Mouse (Mus musculus) heart, adult 2 months (tissue): ENCODE results near the gene Sh3kbp1. TPM values are rescaled to one million over a fixed set of nuclear protein-coding genes. Genes with fewer than 3 reads are reported as not detected.

Experiments
- DNase-seq, 2 experiments: peaks; one replicate each; pipeline ENCODE4 v3.0.0; 2021
- H3K27ac ChIP-seq: fragments of 200-600 bp; 2 replicates; pipeline ENCODE4 v1.8.1; 2022
- H3K27me3 ChIP-seq: fragments of 200-500 bp; 2 replicates; pipeline ENCODE4 v1.6.1; 2012; ENCODE audit warnings: mild to moderate bottlenecking, low read length, inconsistent platforms, mixed read lengths; ENCODE audit not compliant: control insufficient read depth, insufficient read depth
- H3K36me3 ChIP-seq: fragments of 200-500 bp; 2 replicates; pipeline ENCODE4 v1.6.1; 2012; ENCODE audit warnings: low read length, inconsistent platforms; ENCODE audit not compliant: control insufficient read depth, insufficient read depth
- H3K4me1 ChIP-seq: fragments of 200-500 bp; 2 replicates; pipeline ENCODE4 v1.6.1; 2011; ENCODE audit warnings: low read length; ENCODE audit not compliant: control insufficient read depth, insufficient read depth
- H3K4me3 ChIP-seq: fragments of 200-600 bp; 2 replicates; pipeline ENCODE4 v1.8.1; 2022
- H3K79me2 ChIP-seq: fragments of 200-500 bp; replicated peaks from 2 replicates; pipeline ENCODE4 v1.6.1; 2012; ENCODE audit warnings: mild to moderate bottlenecking, inconsistent platforms, low read length, moderate library complexity, mixed read lengths; ENCODE audit not compliant: control insufficient read depth, insufficient read depth
- H3K9ac ChIP-seq: fragments of 200-500 bp; 2 replicates; pipeline ENCODE4 v1.6.1; 2012; ENCODE audit warnings: low read depth, mild to moderate bottlenecking, control low read depth, inconsistent platforms, low read length, mixed read lengths
- CTCF ChIP-seq: fragments of 200-600 bp; IDR thresholded peaks from 2 replicates; pipeline ENCODE4 v1.8.1; 2022; ENCODE audit warnings: antibody characterized with exemption, mild to moderate bottlenecking, moderate library complexity
- EP300 ChIP-seq: fragments of 200-500 bp; IDR thresholded peaks from 2 replicates; pipeline ENCODE4 v1.6.1; 2011; ENCODE audit warnings: low read depth, low read length, control low read depth; ENCODE audit not compliant: insufficient read depth
- POLR2A ChIP-seq: fragments of 200-500 bp; IDR thresholded peaks from 2 replicates; pipeline ENCODE4 v1.6.1; 2011; ENCODE audit warnings: mild to moderate bottlenecking, low read depth, low read length, control low read depth; ENCODE audit not compliant: insufficient read depth
- WGBS: fragments of 180-500 bp; shearing (Covaris S2); methylation state at CpG from one replicate; pipeline ENCODE4 v1.1.7; 2018; 5-methylcytosine and 5-hydroxymethylcytosine counted together
- intact Hi-C: fragments of 180-260 bp; cut with DNase I; formaldehyde crosslinking; loops from one replicate; pipeline ENCODE4 v1.15.1; 2025
- polyA plus RNA-seq: library from polyadenylated mRNA; depleted of rRNA; stranded (reverse); fragments of >200 nt; gene quantifications from 2 replicates; pipeline ENCODE4 v1.2.3, GENCODE M21; 2012
- total RNA-seq, 2 experiments: library from RNA; stranded (reverse); gene quantifications; 2 replicates each; pipeline ENCODE4 v1.2.3; 2021

Sh3kbp1 gene
- total and polyA plus RNA-seq, 3 experiments: 105 to 149 (median 132) TPM

DNA sequence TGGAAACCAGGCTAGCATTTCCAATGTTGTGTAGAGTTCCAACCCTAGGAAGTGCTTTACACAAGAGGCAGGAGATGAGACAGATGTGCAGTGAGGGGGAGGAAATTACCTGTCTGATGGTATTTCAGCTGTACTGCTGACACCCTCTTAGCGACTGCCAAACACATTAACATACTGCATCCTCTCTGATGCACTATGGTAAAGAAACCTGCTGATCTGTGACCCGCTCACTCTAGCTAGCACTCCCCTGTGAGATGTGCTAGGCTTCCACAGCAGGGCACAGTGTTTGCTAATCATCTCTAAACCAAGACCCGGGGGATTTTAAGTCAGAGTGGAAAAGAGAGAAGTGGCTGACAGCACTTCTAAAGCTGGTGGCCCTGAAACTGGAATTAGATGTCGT lies 145.1 kb downstream of the Sh3kbp1 start:
- no peak overlapping the region for H3K27ac ChIP-seq
- intact Hi-C loops: no loop called here
- no peaks in the 10 kb centered on the region for H3K4me1 ChIP-seq
- no peaks in the 10 kb centered on the region for H3K27me3 ChIP-seq
- WGBS: 60% methylated on average over 4 of the region's 4 CpGs
- no peak overlapping the region for H3K9ac ChIP-seq
- TF ChIP-seq CTCF: no peak
- no peak for TF ChIP-seq POLR2A
- TF ChIP-seq EP300: no peak
- DNase-seq: no peak
- no peaks in the 10 kb centered on the region for H3K36me3 ChIP-seq
- H3K79me2 ChIP-seq: no peaks in the 10 kb centered on the region
- no peak overlapping the region for H3K4me3 ChIP-seq

DNA sequence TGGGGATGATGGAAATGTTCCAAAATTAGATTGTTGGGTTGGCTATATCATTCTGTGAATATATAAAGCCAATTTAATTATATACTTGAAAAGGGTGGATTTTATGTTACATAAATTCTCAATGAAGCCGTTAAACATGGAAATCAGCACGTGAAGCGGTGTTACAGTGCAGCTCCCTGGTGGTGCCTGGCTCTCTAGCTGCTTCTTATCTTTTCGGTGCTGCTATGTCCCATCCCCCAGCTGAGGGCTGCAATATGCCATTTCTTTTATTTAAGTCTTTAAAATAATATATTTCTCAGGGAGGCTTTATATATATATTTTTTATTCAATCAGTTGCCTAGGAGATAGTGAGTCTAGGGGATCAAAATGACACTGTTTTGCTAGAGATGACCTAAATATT lies 148.0 kb downstream of the Sh3kbp1 start:
- intact Hi-C loops: no loop called here
- WGBS: 70% methylated on average over 4 of the region's 4 CpGs
- no peak overlapping the region for H3K27ac ChIP-seq
- H3K27me3 ChIP-seq: no peaks in the 10 kb centered on the region
- H3K4me3 ChIP-seq: no peak overlapping the region
- DNase-seq: no peak
- no peak for TF ChIP-seq EP300
- no peak for TF ChIP-seq CTCF
- TF ChIP-seq POLR2A: no peak
- H3K4me1 ChIP-seq: no peaks in the 10 kb centered on the region
- no peaks in the 10 kb centered on the region for H3K79me2 ChIP-seq
- H3K9ac ChIP-seq: no peak overlapping the region
- H3K36me3 ChIP-seq: no peaks in the 10 kb centered on the region

DNA sequence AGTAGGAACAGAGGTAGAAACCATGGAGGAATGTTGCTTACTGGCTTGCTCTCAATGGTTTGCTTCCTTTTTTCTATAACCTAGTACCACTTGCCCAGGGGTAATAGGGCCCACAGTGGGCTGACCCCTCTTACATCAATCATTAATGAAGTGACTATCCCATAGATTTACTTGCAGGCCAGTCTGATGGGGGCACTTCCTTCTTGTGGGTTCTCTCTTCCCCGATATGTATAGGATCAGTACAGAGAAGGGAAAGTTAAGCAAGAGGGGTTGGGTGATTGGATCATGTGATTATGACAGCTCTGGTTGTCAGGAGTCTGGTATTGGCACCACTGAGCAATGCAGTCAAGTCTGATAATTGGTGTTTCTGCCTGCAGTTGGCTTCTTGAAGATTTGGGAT lies 151.7 kb downstream of the Sh3kbp1 start:
- intact Hi-C loops: no loop called here
- H3K27me3 ChIP-seq: no peaks in the 10 kb centered on the region
- WGBS: 78% methylated on average over 1 of the region's 1 CpGs
- DNase-seq: no peak
- no peak overlapping the region for H3K4me3 ChIP-seq
- TF ChIP-seq POLR2A: no peak
- no peaks in the 10 kb centered on the region for H3K79me2 ChIP-seq
- no peaks in the 10 kb centered on the region for H3K4me1 ChIP-seq
- no peaks in the 10 kb centered on the region for H3K36me3 ChIP-seq
- no peak overlapping the region for H3K9ac ChIP-seq
- H3K27ac ChIP-seq: no peak overlapping the region

GRCm38 (mm10) chrX:159790516-159790915 lies 163.4 kb downstream of the Sh3kbp1 start:
- Histone ChIP-seq H3K4me1 (no peaks in the 10 kb centered on the region), H3K79me2 (no peaks in the 10 kb centered on the region), H3K36me3 (no peaks in the 10 kb centered on the region), H3K9ac (no peak overlapping the region), H3K27ac (no peak overlapping the region), H3K27me3 (no peaks in the 10 kb centered on the region), H3K4me3 (no peak overlapping the region)
- DNase-seq: no peak
- intact Hi-C loops: no loop called here
- no peak for TF ChIP-seq EP300
- no peak for TF ChIP-seq POLR2A
- TF ChIP-seq CTCF: no peak
- 76% methylated on average over 3 of the region's 3 CpGs for WGBS

DNA sequence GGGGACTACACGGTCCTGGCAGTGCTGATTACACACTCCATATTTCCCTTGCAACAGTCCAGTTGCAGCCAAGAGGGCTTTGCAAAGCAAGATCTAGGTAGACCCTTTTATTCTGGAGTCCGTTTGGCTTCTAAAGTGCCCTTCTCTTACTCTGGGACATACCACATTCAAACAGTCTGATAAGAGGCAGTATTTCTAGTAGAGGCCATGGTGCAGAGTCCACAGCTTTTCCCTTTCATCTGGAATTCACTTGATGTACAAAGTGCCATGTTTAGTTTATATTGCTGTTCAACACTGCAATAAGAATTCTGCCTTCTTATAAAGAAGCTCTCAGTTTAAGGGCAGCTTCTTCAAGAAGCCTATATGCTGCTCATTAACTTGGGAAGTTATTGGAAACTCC lies 168.5 kb downstream of the Sh3kbp1 start:
- no peaks in the 10 kb centered on the region for H3K4me1 ChIP-seq
- no peaks in the 10 kb centered on the region for H3K36me3 ChIP-seq
- 40% methylated on average over 2 of the region's 2 CpGs for WGBS
- no peaks in the 10 kb centered on the region for H3K27me3 ChIP-seq
- H3K9ac ChIP-seq: no peak overlapping the region
- no peak overlapping the region for H3K4me3 ChIP-seq
- TF ChIP-seq EP300 (no peak), CTCF (no peak), POLR2A (no peak)
- no peaks in the 10 kb centered on the region for H3K79me2 ChIP-seq
- intact Hi-C loops: no loop called here
- H3K27ac ChIP-seq: no peak overlapping the region
- DNase-seq: no peak

DNA sequence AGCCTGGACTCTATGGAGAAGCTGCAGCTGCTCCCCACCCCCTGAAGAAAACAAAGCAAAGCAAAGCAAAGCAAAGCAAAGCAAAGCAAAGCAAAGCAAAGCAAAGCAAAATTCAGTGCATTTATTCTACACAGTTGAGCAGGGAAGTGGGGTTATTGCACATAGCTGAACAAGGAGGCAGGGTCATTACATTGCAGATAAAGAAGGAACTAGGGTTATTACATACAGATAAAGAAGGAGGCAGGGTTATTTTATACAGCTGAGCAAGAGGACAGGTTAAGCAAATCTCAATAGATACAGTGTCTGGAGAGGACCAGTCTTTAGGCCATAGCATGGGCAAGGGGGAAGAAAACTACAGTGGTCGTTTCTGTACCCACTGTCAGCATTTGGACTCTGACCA lies 177.3 kb downstream of the Sh3kbp1 start:
- Histone ChIP-seq H3K4me3 (no peak overlapping the region), H3K4me1 (no peaks in the 10 kb centered on the region; the same call in 1 of the 2 replicates), H3K27me3 (no peaks in the 10 kb centered on the region), H3K36me3 (no peaks in the 10 kb centered on the region), H3K79me2 (no peaks in the 10 kb centered on the region), H3K27ac (no peak overlapping the region), H3K9ac (no peak overlapping the region)
- no peak for DNase-seq
- 84% methylated on average over 1 of the region's 1 CpGs for WGBS
- intact Hi-C loops: loop anchor here (10.0 kb wide), 1 partner anchor 60 kb away; no protein-coding TSS in a partner anchor
- TF ChIP-seq EP300: no peak
- no peak for TF ChIP-seq POLR2A
- no peak for TF ChIP-seq CTCF
